Mouse (Mus musculus) heart, embryonic 14.5 days (tissue): ENCODE data around the gene Slf2. TPM values are rescaled to one million over a fixed set of nuclear protein-coding genes. Genes with fewer than 3 reads are reported as not detected.

Experiments
- ATAC-seq: fragments of 200-750 bp; cut with Nextera tagmentation; 2 replicates; pipeline ENCODE4 v1.8.0; 2017; ENCODE audit warnings: low read depth, moderate TSS enrichment; ENCODE audit not compliant: insufficient number of reproducible peaks, insufficient read depth, low FRiP score
- H3K27ac ChIP-seq, 2 experiments: fragments of 200-500 bp in 1 of 2; fragments of 300-500 bp in 1 of 2; sonication (generic) in 1 of 2; replicated peaks in 1 of 2; 2 replicates each; pipeline ENCODE4 v1.5.1; 2012 to 2014; ENCODE audit warnings: low read depth in 2 of 2, low read length in 2 of 2, control low read depth in 1 of 2, mild to moderate bottlenecking in 1 of 2, mixed read lengths in 1 of 2; ENCODE audit not compliant: control insufficient read depth in 1 of 2, insufficient read depth in 1 of 2
- H3K27me3 ChIP-seq: fragments of 300-500 bp; sonication (generic); 2 replicates; pipeline ENCODE4 v1.6.1; 2014; ENCODE audit warnings: mild to moderate bottlenecking, low read length, control low read depth; ENCODE audit not compliant: control insufficient read depth, insufficient read depth
- H3K36me3 ChIP-seq: fragments of 300-500 bp; sonication (generic); 2 replicates; pipeline ENCODE4 v1.6.1; 2014; ENCODE audit warnings: mild to moderate bottlenecking, control low read depth, low read length, mixed read lengths; ENCODE audit not compliant: control insufficient read depth, insufficient read depth
- H3K4me1 ChIP-seq, 2 experiments: fragments of 200-500 bp in 1 of 2; fragments of 300-500 bp in 1 of 2; sonication (generic) in 1 of 2; 2 replicates each; pipeline ENCODE4 v1.6.1; 2012 to 2014; ENCODE audit warnings: low read length in 2 of 2, control low read depth in 1 of 2, mixed read lengths in 1 of 2; ENCODE audit not compliant: control insufficient read depth in 2 of 2, insufficient read depth in 2 of 2
- H3K4me2 ChIP-seq: fragments of 300-500 bp; sonication (generic); 2 replicates; pipeline ENCODE4 v1.6.1; 2014; ENCODE audit warnings: mild to moderate bottlenecking, low read length
- H3K4me3 ChIP-seq, 2 experiments: fragments of 200-500 bp in 1 of 2; fragments of 300-500 bp in 1 of 2; sonication (generic) in 1 of 2; 2 replicates each; pipeline ENCODE4 v1.5.1; 2012 to 2014; ENCODE audit warnings: low read length in 2 of 2, mild to moderate bottlenecking in 2 of 2, control low read depth in 1 of 2, low read depth in 1 of 2, moderate library complexity in 1 of 2; ENCODE audit not compliant: control insufficient read depth in 1 of 2, insufficient read depth in 1 of 2
- H3K9ac ChIP-seq: fragments of 300-500 bp; sonication (generic); 2 replicates; pipeline ENCODE4 v1.6.1; 2014; ENCODE audit warnings: mild to moderate bottlenecking, low read length
- H3K9me3 ChIP-seq: fragments of 300-500 bp; sonication (generic); 2 replicates; pipeline ENCODE4 v1.6.1; 2016; ENCODE audit warnings: low read length, control low read depth; ENCODE audit not compliant: control insufficient read depth
- WGBS: fragments of 180-500 bp; shearing (Covaris S2); extraction: QIAGEN DNeasy Blood & Tissue Kit; methylation state at CpG from one replicate; pipeline ENCODE4 v1.1.7; 2014; 5-methylcytosine and 5-hydroxymethylcytosine counted together
- polyA plus RNA-seq: library from polyadenylated mRNA; unstranded; fragments of >200 nt; fragmentation: Nextera tagmentation; extraction: Ambion mirVana; gene quantifications from 2 replicates; pipeline ENCODE4 v1.2.1, GENCODE M21; 2014

The Slf2 gene
- 46.4 and 47.0 TPM in 2 replicates for polyA plus RNA-seq

DNA sequence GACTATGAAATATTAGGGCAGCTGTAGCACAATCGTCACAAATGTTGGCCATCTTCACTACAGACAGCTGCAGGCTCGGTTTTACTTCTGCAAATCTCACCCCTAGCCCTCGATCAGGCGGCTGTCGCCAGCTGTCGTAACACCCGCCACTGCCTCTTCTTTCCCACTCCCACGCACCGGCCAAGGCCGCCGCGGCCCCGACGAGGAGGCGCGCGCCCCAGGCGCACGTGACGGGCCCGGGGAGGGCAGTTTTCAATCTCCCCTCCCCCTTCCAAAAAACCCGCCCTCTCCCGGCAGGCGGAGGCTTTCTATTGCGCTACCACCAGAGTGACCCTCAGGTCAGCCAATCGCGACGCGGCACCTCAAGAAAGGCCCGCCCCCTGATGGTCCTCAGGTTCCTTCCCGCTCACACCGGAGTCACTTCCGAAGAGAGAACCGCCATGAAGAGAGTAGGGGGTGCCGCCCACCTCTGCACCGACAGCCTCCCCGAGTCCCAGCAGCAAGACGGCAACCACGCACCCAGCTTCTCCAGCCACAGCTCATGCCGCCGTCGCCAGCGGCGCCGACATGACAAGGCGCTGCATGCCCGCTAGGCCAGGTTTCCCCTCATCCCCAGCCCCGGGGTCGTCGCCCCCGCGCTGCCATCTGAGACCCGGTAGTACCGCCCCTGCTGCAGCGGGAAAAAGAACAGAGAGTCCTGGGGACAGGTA is at the start of gene Slf2:
TSS of gene Slf2 (plus strand) at position 408 of the 710 bp plus-strand sequence.
- peak within 1 kb of the TSS; percentile 83 to 90 for H3K27ac ChIP-seq
- H3K36me3 ChIP-seq: peaks cover 24% of the 10 kb centered on the region
- no peaks in the 10 kb centered on the region for H3K9me3 ChIP-seq
- H3K27me3 ChIP-seq: no peaks in the 10 kb centered on the region
- peak within 1 kb of the TSS; percentile 74 for H3K4me2 ChIP-seq
- WGBS: 0% methylated on average over 55 of the region's 55 CpGs
- H3K4me3 ChIP-seq: peak within 1 kb of the TSS; percentile 98 to 100
- H3K9ac ChIP-seq: peak within 1 kb of the TSS; percentile 88
- ATAC-seq: peak; percentile 97
- peaks cover 9 to 48% of the 10 kb centered on the region in 2 experiments for H3K4me1 ChIP-seq

DNA sequence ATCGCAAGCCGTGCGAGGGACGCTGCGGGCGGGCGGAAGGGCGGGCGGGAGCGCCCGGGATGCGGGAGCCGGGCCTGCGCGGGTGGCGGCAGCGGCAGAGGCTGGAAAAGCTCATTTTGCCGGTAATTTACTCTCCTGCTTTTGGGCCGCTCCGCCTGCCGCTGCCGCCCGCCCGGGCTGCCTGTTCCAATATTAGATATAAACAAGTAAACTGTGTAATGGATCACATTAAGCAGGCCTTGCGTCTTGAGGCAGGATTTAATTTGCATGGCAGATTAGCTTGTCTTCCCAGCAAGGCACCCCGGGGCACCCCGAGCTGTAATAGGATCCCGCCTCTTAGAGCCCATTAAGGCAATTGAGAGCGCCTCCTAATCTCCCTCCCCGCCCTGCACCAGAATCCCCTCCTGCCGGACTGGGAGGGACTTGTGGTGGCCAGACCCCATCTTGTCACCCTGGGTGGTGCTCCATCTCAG is 48.4 kb upstream of the Slf2 start:
- H3K4me2 ChIP-seq: peak overlapping the region; percentile 74
- H3K4me1 ChIP-seq: peaks cover 23 to 28% of the 10 kb centered on the region in 2 experiments
- 2% methylated on average over 31 of the region's 31 CpGs for WGBS
- peak overlapping the region; percentile 70 for H3K9ac ChIP-seq
- peaks cover 6% of the 10 kb centered on the region for H3K27me3 ChIP-seq
- H3K4me3 ChIP-seq: peak overlapping the region; percentile 34 to 41
- no peaks in the 10 kb centered on the region for H3K36me3 ChIP-seq
- no peak overlapping the region for H3K27ac ChIP-seq
- no peaks in the 10 kb centered on the region for H3K9me3 ChIP-seq
- ATAC-seq: no peak

DNA sequence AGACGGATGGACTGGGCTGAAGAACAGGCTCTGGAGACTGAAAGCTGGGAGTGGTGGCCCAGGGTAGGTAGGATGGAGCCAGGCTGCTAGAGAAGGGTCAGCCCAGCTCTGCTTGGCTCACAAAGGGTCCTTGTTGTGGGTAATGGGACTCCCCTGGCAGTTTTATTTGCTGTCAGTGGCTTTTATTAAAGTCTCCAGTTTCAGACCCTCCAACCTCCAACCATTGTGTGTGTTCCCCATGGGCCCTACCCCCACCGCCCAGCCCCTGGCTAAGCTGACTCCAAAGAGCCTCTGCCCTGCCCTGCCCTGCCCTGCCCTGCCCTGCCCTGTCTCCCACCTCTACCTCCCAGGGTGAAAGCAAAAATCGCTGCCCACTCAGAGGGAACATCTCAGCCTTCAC is 46.6 kb upstream of the Slf2 start:
- Histone ChIP-seq H3K36me3 (no peaks in the 10 kb centered on the region), H3K4me1 (peaks cover 24 to 29% of the 10 kb centered on the region in 2 experiments), H3K9me3 (no peaks in the 10 kb centered on the region), H3K4me3 (no peak overlapping the region), H3K9ac (no peak overlapping the region), H3K27me3 (peaks cover 12% of the 10 kb centered on the region), H3K27ac (no peak overlapping the region), H3K4me2 (no peak overlapping the region)
- WGBS: 69% methylated on average over 3 of the region's 3 CpGs
- ATAC-seq: no peak

GRCm38 (mm10) chr19:44886475-44886874 is 44.5 kb upstream of the Slf2 start:
- 10% methylated on average over 3 of the region's 3 CpGs for WGBS
- peaks cover 16% of the 10 kb centered on the region for H3K27me3 ChIP-seq
- no peak overlapping the region for H3K4me3 ChIP-seq
- no peaks in the 10 kb centered on the region for H3K9me3 ChIP-seq
- no peak overlapping the region for H3K9ac ChIP-seq
- ATAC-seq: peak; percentile 51; the same call in 1 of the 2 replicates
- H3K36me3 ChIP-seq: no peaks in the 10 kb centered on the region
- H3K27ac ChIP-seq: 0 out of 4 replicates have a peak overlapping the region, but pooled peaks of 1 of the 2 experiments have one; percentile 4
- H3K4me1 ChIP-seq: peaks cover 19 to 21% of the 10 kb centered on the region in 2 experiments
- H3K4me2 ChIP-seq: peak overlapping the region; percentile 1; the same call in 1 of the 2 replicates

DNA sequence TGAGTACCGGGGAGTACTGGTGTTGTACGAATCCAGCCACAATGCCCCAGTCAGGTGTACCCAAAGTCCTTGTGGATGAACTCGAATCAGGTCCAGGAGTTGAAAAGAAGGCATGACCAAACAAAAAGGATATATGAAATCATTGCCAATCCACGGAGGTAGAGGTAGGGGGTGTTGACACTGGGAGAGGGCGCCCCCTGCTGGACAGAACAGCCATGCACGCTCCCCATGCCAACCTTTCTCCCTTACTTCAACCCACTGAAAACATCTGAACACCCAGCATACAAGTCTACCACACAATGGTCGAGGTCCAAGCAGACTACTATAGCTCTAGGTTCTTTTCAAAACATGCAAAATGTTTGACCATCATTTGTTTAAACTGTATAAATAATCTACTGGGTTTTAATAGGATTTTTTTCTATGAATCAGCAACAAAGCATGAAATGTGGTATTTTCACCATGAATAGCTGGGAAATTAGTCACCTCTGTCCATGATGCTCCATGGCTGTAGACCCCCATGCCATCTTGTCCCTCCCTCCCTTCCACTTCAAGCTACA is 43.2 kb upstream of the Slf2 start:
- Histone ChIP-seq H3K4me2 (no peak overlapping the region), H3K9me3 (no peaks in the 10 kb centered on the region), H3K9ac (no peak overlapping the region), H3K27me3 (peaks cover 16% of the 10 kb centered on the region), H3K36me3 (no peaks in the 10 kb centered on the region), H3K27ac (no peak overlapping the region), H3K4me3 (no peak overlapping the region), H3K4me1 (peaks cover 14% of the 10 kb centered on the region in 2 experiments)
- 23% methylated on average over 7 of the region's 7 CpGs for WGBS
- ATAC-seq: no peak

GRCm38 (mm10) chr19:44889548-44889947 is 41.4 kb upstream of the Slf2 start:
- Histone ChIP-seq H3K4me2 (no peak overlapping the region), H3K27ac (no peak overlapping the region), H3K9ac (no peak overlapping the region), H3K4me3 (no peak overlapping the region), H3K27me3 (peaks cover 21% of the 10 kb centered on the region), H3K4me1 (peaks cover 12 to 17% of the 10 kb centered on the region in 2 experiments), H3K9me3 (no peaks in the 10 kb centered on the region), H3K36me3 (no peaks in the 10 kb centered on the region)
- WGBS: 51% methylated on average over 6 of the region's 6 CpGs
- no peak for ATAC-seq

DNA sequence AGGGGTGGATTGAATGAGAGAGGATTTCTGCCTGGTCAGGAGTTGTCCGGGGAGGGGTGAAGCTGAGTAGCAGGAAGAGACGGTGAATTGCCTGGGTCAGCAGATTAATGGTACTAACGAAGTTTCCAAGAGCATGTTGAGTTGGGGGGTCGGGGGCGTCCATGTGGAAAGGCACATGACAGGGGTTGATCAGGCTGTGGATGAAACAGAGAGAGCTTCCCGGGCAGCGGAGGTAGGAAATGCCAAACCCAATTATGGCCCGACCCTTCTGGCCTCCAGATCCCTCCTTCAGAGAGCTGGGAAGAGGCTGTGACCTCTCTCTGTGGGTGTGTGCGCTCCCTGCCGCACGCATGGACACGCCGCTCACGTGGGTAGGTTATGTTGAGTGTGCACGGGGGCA is 39.5 kb upstream of the Slf2 start:
- Histone ChIP-seq H3K36me3 (no peaks in the 10 kb centered on the region), H3K4me2 (no peak overlapping the region), H3K27ac (no peak overlapping the region), H3K9me3 (no peaks in the 10 kb centered on the region), H3K4me1 (peaks cover 12 to 14% of the 10 kb centered on the region in 2 experiments), H3K4me3 (no peak overlapping the region), H3K27me3 (peaks cover 30% of the 10 kb centered on the region), H3K9ac (no peak overlapping the region)
- ATAC-seq: no peak
- WGBS: 70% methylated on average over 15 of the region's 15 CpGs
